Mouse (Mus musculus) ZHBTc4 (cell line): ENCODE results near the gene Xpa.
A peak's percentile ranks its signal among the peaks of the same experiment; 100 is the strongest.

ENCODE experiments used
- DNase-seq: peaks from one replicate; pipeline ENCODE4 v3.0.0-alpha.2; 2011; ENCODE audit warnings: low read depth, low spot score

Xpa gene

DNA sequence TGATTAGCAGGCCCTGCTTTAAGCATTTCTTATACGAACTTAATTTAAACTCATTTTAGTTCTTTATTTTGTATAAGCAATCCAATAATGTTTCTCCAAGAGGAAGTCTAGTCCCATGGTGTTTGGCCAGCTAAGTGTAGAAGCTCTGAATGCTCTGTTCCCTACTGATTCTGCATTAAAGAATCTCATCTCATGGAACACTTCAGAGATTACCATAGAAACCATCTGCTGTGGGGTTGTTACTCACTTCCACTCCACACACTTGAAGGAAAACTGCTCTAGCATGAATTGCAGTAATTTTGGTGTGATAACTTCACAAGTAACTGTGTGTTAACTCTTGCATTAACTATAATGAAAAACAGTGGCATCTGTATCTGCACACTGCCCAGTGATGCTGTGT lies 49.2 kb downstream of the Xpa start:
- DNase-seq, result no peak

DNA sequence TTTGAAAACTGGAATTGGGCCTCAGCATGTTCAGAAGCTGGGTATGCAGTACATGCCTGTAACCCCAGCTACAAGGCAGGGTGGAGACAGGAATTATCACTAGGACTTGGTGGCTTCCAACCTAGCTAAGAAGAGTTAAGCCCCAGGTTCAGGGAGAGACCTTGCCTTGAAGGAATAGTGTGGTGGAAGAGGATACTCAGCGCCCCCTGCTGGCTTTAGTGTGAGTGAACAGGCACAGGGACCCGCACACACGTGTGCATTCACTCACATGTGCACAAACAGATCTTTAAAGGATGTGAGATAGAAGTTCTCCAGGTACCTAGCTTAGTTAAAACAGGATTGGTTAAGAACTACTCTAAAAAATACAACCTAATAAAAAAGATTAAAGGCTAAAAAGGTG lies 51.8 kb downstream of the Xpa start:
- DNase-seq, result peak; percentile 78

DNA sequence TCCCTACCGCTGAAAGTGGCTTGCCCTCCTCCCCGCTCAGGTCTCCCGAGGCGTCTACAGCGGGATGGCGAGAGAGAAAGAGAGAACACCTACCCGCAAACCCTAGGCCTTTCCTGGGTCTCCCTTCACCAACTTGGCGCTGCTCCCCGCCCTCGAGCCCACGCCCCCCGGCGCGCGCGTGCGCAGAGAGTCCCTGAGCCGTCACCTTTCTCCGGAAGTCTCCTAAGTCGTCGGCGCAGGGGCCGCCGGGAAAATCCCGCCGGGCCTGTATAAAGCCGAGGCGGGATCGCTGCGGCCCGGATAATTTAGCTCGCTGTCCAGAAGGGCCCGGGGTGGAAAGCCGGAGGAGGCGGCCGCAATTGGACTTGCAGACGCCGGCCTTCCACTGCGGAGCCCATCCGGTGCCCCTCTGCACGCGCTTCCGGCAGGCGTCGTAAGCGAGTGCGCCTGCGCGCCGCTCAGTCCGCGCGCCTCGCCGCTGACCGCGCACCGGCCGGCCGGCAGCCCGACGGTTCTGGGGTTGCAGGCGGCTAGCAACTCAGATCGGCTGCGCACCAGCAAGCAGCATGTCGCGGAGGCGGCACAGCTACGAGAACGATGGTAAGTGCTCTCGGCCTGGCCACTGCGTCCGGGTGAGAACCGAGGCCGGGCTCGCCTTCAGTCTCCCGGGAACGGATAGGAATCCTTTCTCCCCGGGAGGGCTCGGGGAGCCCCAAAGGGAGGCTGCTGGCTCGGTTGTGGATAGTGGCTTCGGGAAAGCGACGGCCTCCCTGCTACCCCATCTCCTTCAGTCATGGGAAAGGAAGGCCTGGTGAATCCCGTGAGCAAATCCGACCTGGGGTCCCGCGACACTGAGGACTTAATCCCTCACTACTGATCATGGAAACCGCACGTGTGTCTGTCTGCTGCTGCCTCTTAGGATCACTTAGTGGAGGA lies 57.6 kb downstream of the Xpa start, which contains the start of the genes Ncbp1 and Tstd2:
Gene Ncbp1, plus strand, starts transcription at position 327 of the 936 bp plus-strand sequence.
Gene Tstd2, minus strand, starts transcription at position 408 of the 936 bp plus-strand sequence.
- DNase-seq, result peak; percentile 97

- no peak for DNase-seq
Measured at GRCm38 (mm10) chr4:46137629-46138286, 58.4 kb downstream of the Xpa start.

DNA sequence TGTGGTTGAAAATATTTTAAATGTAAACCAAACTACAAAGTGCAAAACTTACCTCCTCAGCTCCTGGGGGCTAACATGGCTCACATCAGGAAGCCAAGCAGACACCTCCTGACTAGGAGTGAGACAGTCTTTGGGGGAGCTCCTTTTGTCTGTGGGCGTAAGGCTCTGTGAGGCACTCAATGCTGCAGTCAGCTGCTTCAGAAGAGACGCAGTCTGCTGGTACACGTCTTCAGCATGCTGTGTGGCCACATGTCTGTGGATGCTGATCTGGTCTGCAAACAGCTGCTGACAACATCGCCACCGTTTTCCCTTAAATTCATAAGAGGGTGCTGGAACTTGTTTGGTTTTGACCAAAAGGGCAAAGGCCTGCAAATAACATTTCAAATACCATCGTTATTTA lies 64.3 kb downstream of the Xpa start:
- DNase-seq, result no peak

GRCm38 (mm10) chr4:46130221-46130620 lies 65.9 kb downstream of the Xpa start:
- peak; percentile 70 for DNase-seq

GRCm38 (mm10) chr4:46129311-46130004 lies 66.7 kb downstream of the Xpa start:
- no peak for DNase-seq

GRCm38 (mm10) chr4:46126541-46126940 lies 69.6 kb downstream of the Xpa start:
- peak; percentile 77 for DNase-seq

DNA sequence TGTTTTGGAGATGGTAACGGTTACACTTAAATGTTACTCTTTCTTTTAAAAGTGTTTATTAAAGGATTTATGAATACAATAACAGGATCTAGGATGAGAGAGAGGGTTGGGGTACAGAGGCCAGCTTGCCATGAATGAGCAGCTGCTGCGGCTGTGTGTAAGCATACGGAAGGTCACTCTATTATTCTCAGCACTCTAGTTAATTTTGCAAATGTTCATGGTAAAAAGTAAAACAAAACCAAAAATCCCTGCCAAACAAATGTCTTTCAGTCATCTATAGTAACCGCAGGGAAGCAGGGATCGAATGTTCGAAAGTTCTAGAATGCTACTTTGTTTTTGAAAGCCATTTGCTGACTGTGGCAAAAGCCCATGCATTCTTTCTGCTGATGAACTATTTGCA lies 72.8 kb downstream of the Xpa start:
- DNase-seq, result no peak

DNA sequence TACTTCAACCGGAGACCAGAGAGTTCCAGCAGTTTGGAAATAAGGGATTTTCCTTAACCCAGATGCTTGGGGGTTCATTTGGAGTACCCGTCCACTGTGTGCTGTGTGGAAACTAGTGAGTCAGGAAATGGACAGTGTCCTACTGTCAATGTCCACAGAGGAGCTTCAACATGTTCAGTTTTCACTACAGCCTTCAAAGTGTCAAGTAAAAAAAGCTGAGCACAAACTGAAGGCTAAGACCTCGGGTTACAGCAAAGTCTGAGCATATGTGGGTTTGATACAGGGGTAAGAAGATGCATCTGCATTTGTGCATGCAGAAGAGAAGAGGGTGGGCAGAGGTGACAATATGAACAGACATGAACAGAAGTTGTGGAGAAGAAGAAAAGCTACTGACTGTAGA lies 75.3 kb downstream of the Xpa start:
- DNase-seq, result no peak

DNA sequence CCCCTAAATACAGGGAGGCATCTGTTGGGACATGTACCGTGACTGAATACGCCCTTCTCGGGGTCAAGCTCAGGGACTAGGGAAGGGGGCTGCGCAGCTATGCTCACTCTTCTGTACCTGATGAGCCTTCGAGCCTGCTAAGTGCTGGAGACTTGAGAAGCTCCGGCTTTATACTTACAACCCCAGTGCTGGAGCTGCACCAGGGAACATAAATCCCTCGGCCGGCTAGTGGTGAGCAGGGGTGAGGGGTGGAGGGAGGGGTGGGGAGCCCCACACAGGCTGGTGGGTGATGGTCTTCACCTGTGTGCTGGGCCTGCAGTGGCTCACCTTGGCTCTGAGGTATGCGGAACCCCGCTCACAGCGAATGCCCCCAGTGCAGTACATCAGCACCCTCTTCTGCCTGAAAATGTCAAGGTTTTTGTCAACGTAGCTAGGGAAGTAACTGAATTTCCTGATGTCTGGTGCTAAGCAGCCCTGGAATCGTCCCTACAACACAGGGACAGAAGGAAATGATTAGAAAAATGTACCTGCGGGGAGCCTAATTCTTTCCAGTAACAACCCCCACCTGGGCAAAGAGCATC lies 76.5 kb downstream of the Xpa start:
- no peak for DNase-seq

- no peak for DNase-seq
Measured at GRCm38 (mm10) chr4:46117536-46117935, 78.6 kb downstream of the Xpa start.

DNA sequence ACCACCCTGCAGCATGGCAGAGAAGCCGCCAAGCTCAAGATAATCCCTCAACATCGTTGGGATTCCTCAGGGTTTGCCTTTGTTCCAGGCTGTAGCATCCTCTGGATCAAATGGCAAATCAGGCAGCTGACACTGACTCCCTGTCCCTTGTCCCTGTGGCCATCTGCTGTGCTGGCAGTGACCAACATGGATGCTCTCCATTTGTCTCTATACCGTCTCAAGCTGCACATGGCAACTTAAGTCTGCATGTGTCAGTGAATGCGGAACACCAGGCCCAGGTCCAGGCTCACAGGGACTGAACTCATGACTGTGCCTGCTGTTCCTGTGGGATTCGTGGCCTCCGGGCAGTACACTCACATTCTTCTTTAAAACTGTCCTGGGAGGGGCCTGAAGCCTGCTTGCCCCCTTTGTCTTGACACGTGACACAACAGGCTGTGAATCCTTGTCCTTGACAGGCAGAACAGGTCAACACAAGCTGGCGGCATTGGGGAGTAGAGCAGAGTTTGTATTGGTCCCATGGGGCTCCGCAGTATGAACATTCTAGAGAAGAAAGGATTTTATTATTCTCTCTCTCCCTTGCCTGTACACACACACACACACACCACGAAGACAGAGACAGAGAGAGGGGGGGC lies 79.5 kb downstream of the Xpa start:
- DNase-seq, result peak; percentile 74

DNA sequence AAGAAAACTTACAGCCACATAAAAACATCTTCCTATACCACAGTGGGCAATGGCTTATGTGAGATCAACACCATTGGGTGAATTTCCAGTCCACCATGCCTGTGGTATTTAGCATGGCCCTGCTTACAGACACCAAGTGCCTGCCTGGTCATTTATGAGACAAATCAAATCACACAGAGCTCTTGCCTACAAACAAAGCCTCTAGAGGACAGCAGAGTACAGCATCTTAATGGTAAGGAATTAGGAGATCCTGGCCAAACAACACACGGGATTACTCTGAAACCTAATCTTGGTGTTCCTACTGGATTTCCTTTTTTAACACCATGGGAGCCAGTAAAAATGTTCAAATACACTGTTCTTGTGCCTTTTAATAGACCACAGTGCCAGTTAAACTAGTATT lies 80.8 kb downstream of the Xpa start:
- no peak for DNase-seq

- DNase-seq, result no peak
Measured at GRCm38 (mm10) chr4:46111361-46111760, 84.8 kb downstream of the Xpa start.

- no peak for DNase-seq
Measured at GRCm38 (mm10) chr4:46110084-46110483, 86.0 kb downstream of the Xpa start.
